ENCODE assay signal across 11 mouse cellular contexts in genomic region chr11:110670626-110671508, GRCm38 (mm10).
A peak's percentile ranks its signal among the peaks of the same experiment; 100 is the strongest.
DNase-seq lines count a peak whose midpoint lies in the region; ATAC-seq and TF ChIP-seq lines count a peak whose summit lies in the region.
"Had no signal": no experiment of that assay in that cellular context is flagged by ENCODE, and none has a peak within 500 bp of the region (broad histone marks: within the 10 kb centered on the region; RNA-seq: fewer than 3 reads in every experiment).

No protein-coding gene starts in this region.

- WGBS in embryonic facial prominence, embryonic 15.5 days = 39% methylated on average over 12 of the region's 12 CpGs

- DNase-seq in gastrocnemius, postnatal 14 days = peak; percentile 6
- DNase-seq in gastrocnemius, adult 2 months = no peak
- peak; percentile 30 for DNase-seq in NIH3T3 (ENCODE audit: low read depth)
- DNase-seq in kidney, postnatal 4 days = peak; percentile 12 to 17
- no peak for DNase-seq in embryo, embryonic 10.5 days (ENCODE audit: low spot score)
- no peak for DNase-seq in ovary, postnatal 14 days (ENCODE audit: low spot score)
- DNase-seq: lung, adult 2 months had no signal

- no peak overlapping the region for H3K9ac ChIP-seq in embryonic facial prominence, embryonic 15.5 days
- H3K9ac ChIP-seq: heart, embryonic 13.5 days; hindbrain, embryonic 15.5 days had no signal

- ATAC-seq in embryonic facial prominence, embryonic 15.5 days (ENCODE audit: insufficient number of reproducible peaks, low FRiP score, low TSS enrichment, low read depth) = peak; percentile 75; the same call in 1 of the 2 replicates

- no peaks in the 10 kb centered on the region for H3K27me3 ChIP-seq in embryonic facial prominence, embryonic 15.5 days
- H3K27me3 ChIP-seq: heart, embryonic 13.5 days; hindbrain, embryonic 15.5 days had no signal

- TF ChIP-seq CTCF in gastrocnemius, adult 2 months (IDR thresholded peaks at IDR 0.05) = no peak

- H3K4me1 ChIP-seq in embryonic facial prominence, embryonic 15.5 days = peaks cover 7% of the 10 kb centered on the region
- H3K4me1 ChIP-seq: heart, embryonic 13.5 days; hindbrain, embryonic 15.5 days had no signal

- no peak overlapping the region for H3K4me2 ChIP-seq in embryonic facial prominence, embryonic 15.5 days (replicated peaks)
- H3K4me2 ChIP-seq: heart, embryonic 13.5 days; hindbrain, embryonic 15.5 days had no signal

- H3K9me3 ChIP-seq in embryonic facial prominence, embryonic 15.5 days (replicated peaks) = no peaks in the 10 kb centered on the region
- H3K9me3 ChIP-seq: heart, embryonic 13.5 days; hindbrain, embryonic 15.5 days had no signal

- no peak overlapping the region for H3K27ac ChIP-seq in gastrocnemius, adult 2 months
- peak overlapping the region; percentile 39; the same call in 1 of the 2 replicates for H3K27ac ChIP-seq in embryonic facial prominence, embryonic 15.5 days (replicated peaks)
- H3K27ac ChIP-seq: heart, embryonic 13.5 days; hindbrain, embryonic 15.5 days had no signal

- H3K4me3 ChIP-seq in gastrocnemius, adult 2 months = no peak overlapping the region
- H3K4me3 ChIP-seq in embryonic facial prominence, embryonic 15.5 days (replicated peaks) = no peak overlapping the region
- H3K4me3 ChIP-seq: erythroblast, embryonic 14.5 days; heart, embryonic 13.5 days; hindbrain, embryonic 15.5 days had no signal

- intact Hi-C loops in gastrocnemius, postnatal 14 days (cut with DNase I; ENCODE audit: low total_unique reads) = no loop called here
- intact Hi-C loops in gastrocnemius, adult 2 months (cut with DNase I) = no loop called here

- H3K36me3 ChIP-seq in embryonic facial prominence, embryonic 15.5 days = no peaks in the 10 kb centered on the region
- H3K36me3 ChIP-seq: heart, embryonic 13.5 days; hindbrain, embryonic 15.5 days had no signal

Comparison
In these comparisons a context has a peak if more than half of its experiments do, and no peak if none do; other contexts are left out.
1. DNase-seq: peak in gastrocnemius, postnatal 14 days (single experiment), NIH3T3 (single experiment) and kidney, postnatal 4 days (2 of 2); none in gastrocnemius, adult 2 months (single experiment), embryo, embryonic 10.5 days (single experiment) and ovary, postnatal 14 days (single experiment).